Comparison of ENCODE assay signal across 16 mouse cellular contexts in the genomic region with DNA sequence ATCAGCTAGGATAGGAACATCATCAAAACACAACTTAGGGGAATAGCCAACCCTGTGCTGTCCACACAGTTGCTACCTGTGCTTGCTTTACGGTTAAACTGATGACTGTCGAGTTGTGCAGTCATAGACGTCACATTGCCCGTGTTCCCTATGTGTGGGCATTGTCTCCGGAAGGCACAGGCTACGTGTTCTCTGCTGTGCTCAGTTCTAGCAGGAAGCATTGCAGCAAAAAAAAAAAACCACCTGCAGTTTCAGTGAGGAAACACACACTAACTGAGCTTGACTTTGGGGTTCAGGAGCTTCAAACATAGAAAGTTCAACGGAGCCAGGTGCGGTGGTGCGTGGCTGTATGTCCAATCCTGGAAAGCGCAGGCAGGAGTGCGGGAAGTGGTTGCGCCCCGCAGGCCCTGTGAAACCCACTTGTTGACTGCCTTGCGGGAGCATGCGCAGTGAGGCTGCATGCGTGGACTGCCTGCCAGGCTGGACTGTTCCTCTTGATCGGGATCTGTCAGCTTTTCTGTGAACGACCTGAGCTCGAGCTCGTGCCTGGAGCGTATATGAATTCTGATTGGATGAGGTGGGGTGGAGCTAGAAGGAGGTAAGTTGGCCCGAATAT.
DNase-seq lines count a peak whose midpoint lies in the region; ATAC-seq and TF ChIP-seq lines count a peak whose summit lies in the region.
"Had no signal": no experiment of that assay in that cellular context is flagged by ENCODE, and none has a peak within 500 bp of the region (broad histone marks: within the 10 kb centered on the region; RNA-seq: fewer than 3 reads in every experiment).

No protein-coding gene starts in this region.

- no peaks in the 10 kb centered on the region for H3K9me3 ChIP-seq in ES-E14 (ENCODE audit: control insufficient read depth, insufficient read depth, low read depth, low read length)
- no peaks in the 10 kb centered on the region for H3K9me3 ChIP-seq in embryonic facial prominence, embryonic 10.5 days
- H3K9me3 ChIP-seq: forebrain, embryonic 12.5 days; hindbrain, embryonic 13.5 days; limb, embryonic 12.5 days; megakaryocyte, embryonic 14.5 days had no signal

- no peak overlapping the region for H3K27ac ChIP-seq in ES-E14 (ENCODE audit: insufficient read depth, low read depth, low read length, poor library complexity, severe bottlenecking)
- H3K27ac ChIP-seq in embryonic facial prominence, embryonic 10.5 days (replicated peaks), result no peak overlapping the region
- H3K27ac ChIP-seq: forebrain, embryonic 12.5 days; gastrocnemius, adult 2 months; hindbrain, embryonic 13.5 days; limb, embryonic 12.5 days had no signal

- H3K27me3 ChIP-seq in embryonic facial prominence, embryonic 10.5 days (replicated peaks; ENCODE audit: low read depth, poor library complexity, severe bottlenecking), result no peaks in the 10 kb centered on the region
- H3K27me3 ChIP-seq: forebrain, embryonic 12.5 days; hindbrain, embryonic 13.5 days; limb, embryonic 12.5 days had no signal

- ATAC-seq in megakaryocyte progenitor cell, adult 5-6 weeks (replicated peaks; ENCODE audit: poor library complexity), result peak; percentile 90
- ATAC-seq: liver, postnatal 0 days had no signal

- peak; percentile 27 for DNase-seq in testis, postnatal 14 days (ENCODE audit: low spot score)
- DNase-seq in testis, postnatal 10 days (ENCODE audit: low spot score), result no peak
- DNase-seq in ES-E14 (ENCODE audit: low read depth, low spot score), result no peak
- DNase-seq in thymus, postnatal 36 days, result peak; percentile 47 to 53
- no peak for DNase-seq in right cerebral cortex, postnatal 25 days
- DNase-seq in right cerebral cortex, postnatal 10 days (ENCODE audit: low spot score in 2 of 2), result no peak
- DNase-seq in embryonic facial prominence, embryonic 10.5 days (ENCODE audit: low spot score), result no peak
- DNase-seq: adrenal gland, adult 2 months; gastrocnemius, adult 2 months; kidney, adult 8-10 months; liver, postnatal 0 days had no signal

- in situ Hi-C loops in ES-E14 (cut with MboI; ENCODE audit: low sequenced_read_pairs in 2 of 2, unreplicated experiment in 2 of 2), result no loop called here

- no peaks in the 10 kb centered on the region for H3K4me1 ChIP-seq in ES-E14 (ENCODE audit: control insufficient read depth in 2 of 2, insufficient read depth in 2 of 2, low read length in 2 of 2, poor library complexity in 1 of 2)
- H3K4me1 ChIP-seq in embryonic facial prominence, embryonic 10.5 days, result peaks cover 35% of the 10 kb centered on the region

- WGBS in embryonic facial prominence, embryonic 10.5 days, result 86% methylated on average over 22 of the region's 22 CpGs

- peak overlapping the region; percentile 36 to 38; a peak in 2 of 4 replicates for H3K4me3 ChIP-seq in ES-E14 (ENCODE audit: insufficient read depth in 1 of 2, low read depth in 1 of 2, low read length in 2 of 2, poor library complexity in 1 of 2, severe bottlenecking in 1 of 2)
- H3K4me3 ChIP-seq in embryonic facial prominence, embryonic 10.5 days, result no peak overlapping the region
- H3K4me3 ChIP-seq: forebrain, embryonic 12.5 days; gastrocnemius, adult 2 months; hindbrain, embryonic 13.5 days; limb, embryonic 12.5 days; megakaryocyte, embryonic 14.5 days had no signal

- H3K9ac ChIP-seq in ES-E14 (ENCODE audit: insufficient read depth, low read depth, low read length, poor library complexity, severe bottlenecking), result no peak overlapping the region
- H3K9ac ChIP-seq: forebrain, embryonic 12.5 days; hindbrain, embryonic 13.5 days; liver, postnatal 0 days had no signal

- no peaks in the 10 kb centered on the region for H3K36me3 ChIP-seq in ES-E14 (ENCODE audit: control insufficient read depth, insufficient read depth, low read length, poor library complexity, severe bottlenecking)
- H3K36me3 ChIP-seq in embryonic facial prominence, embryonic 10.5 days (replicated peaks), result no peaks in the 10 kb centered on the region
- H3K36me3 ChIP-seq: forebrain, embryonic 12.5 days; hindbrain, embryonic 13.5 days; limb, embryonic 12.5 days had no signal

TF ChIP-seq in ES-E14, 5 proteins besides CTCF, POLR2A, EP300 and RAD21:
- no peak for TF ChIP-seq ZC3H11A (IDR thresholded peaks at IDR 0.05; ENCODE audit: borderline replicate concordance, low read depth, low read length)
TF ChIP-seq in ES-E14: peak in this region for 0.

Comparison
In these comparisons a context has a peak if more than half of its experiments do, and no peak if none do; other contexts are left out.
1. DNase-seq: peak in testis, postnatal 14 days (single experiment) and thymus, postnatal 36 days (2 of 2); none in testis, postnatal 10 days (single experiment), ES-E14 (single experiment), right cerebral cortex, postnatal 25 days (single experiment), right cerebral cortex, postnatal 10 days (0 of 2) and embryonic facial prominence, embryonic 10.5 days (single experiment).